Mouse (Mus musculus) intestine, postnatal 0 days (tissue): ENCODE measurements at regions not wholly inside any gene's neighbourhood (a gene's known extent, or its start where the extent isn't known, plus 50 kb on each side); places are given as distances from the start of the nearest gene placed in this dataset.

Experiments used
- ATAC-seq: fragments of 200-750 bp; cut with Nextera tagmentation; 2 replicates; pipeline ENCODE4 v1.8.0; 2017; ENCODE audit warnings: mild to moderate bottlenecking, moderate TSS enrichment, moderate library complexity
- H3K27ac ChIP-seq: fragments of 300-500 bp; sonication (generic); 2 replicates; pipeline ENCODE4 v1.5.1; 2014; ENCODE audit warnings: mild to moderate bottlenecking, low read depth, low read length, moderate library complexity
- H3K27me3 ChIP-seq: fragments of 300-500 bp; sonication (generic); replicated peaks from 2 replicates; pipeline ENCODE4 v1.6.1; 2014; ENCODE audit warnings: low read length, mixed read lengths; ENCODE audit not compliant: control insufficient read depth, insufficient read depth
- H3K36me3 ChIP-seq: fragments of 300-500 bp; sonication (generic); 2 replicates; pipeline ENCODE4 v1.6.1; 2014; ENCODE audit warnings: mild to moderate bottlenecking, moderate library complexity; ENCODE audit not compliant: control insufficient read depth, insufficient read depth
- H3K4me1 ChIP-seq: fragments of 300-500 bp; sonication (generic); replicated peaks from 2 replicates; pipeline ENCODE4 v1.6.1; 2014; ENCODE audit warnings: antibody characterized with exemption, low read length, mixed read lengths; ENCODE audit not compliant: control insufficient read depth, insufficient read depth
- H3K4me2 ChIP-seq: fragments of 300-500 bp; sonication (generic); replicated peaks from 2 replicates; pipeline ENCODE4 v1.6.1; 2014; ENCODE audit warnings: low read depth, mild to moderate bottlenecking, moderate library complexity
- H3K4me3 ChIP-seq: fragments of 300-500 bp; sonication (generic); 2 replicates; pipeline ENCODE4 v1.5.1; 2014; ENCODE audit warnings: low read depth, low read length
- H3K9ac ChIP-seq: fragments of 300-500 bp; sonication (generic); 2 replicates; pipeline ENCODE4 v1.6.1; 2014; ENCODE audit warnings: mild to moderate bottlenecking, low read depth, low read length
- H3K9me3 ChIP-seq: fragments of 300-500 bp; sonication (generic); 2 replicates; pipeline ENCODE4 v1.6.1; 2016; ENCODE audit warnings: mixed run types; ENCODE audit not compliant: control insufficient read depth
- CTCF ChIP-seq: sonication (generic); IDR thresholded peaks from 2 replicates; pipeline ENCODE4 v1.5.1; 2016; ENCODE audit warnings: low read depth, mild to moderate bottlenecking, control low read depth, antibody characterized with exemption, moderate library complexity
- WGBS: fragments of 180-500 bp; shearing (Covaris S2); extraction: QIAGEN DNeasy Blood & Tissue Kit; methylation state at CpG from one replicate; pipeline ENCODE4 v1.1.7; 2014; 5-methylcytosine and 5-hydroxymethylcytosine counted together

DNA sequence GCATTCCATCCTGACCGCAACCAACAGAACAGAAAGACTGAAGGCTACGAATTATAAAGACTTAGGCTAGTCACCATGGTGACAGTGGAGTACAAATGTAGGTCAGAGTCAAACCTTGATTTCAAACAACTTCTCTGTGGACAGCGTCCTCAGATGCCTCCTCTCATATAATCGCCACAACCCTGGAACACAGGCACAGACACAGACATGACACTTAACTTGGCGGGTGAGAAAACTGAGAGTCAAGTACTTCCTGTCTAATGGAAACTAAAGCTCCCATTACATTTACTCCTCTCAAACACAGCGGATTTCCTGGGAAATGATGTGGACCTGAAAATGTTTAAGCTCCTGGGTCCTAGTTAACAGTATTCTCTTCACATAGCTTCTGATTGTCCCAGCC lies 149.5 kb upstream of the Frmd6 start:
- Histone ChIP-seq H3K4me2 (no peak overlapping the region), H3K27me3 (no peaks in the 10 kb centered on the region), H3K9me3 (no peaks in the 10 kb centered on the region), H3K9ac (no peak overlapping the region), H3K27ac (no peak overlapping the region), H3K36me3 (no peaks in the 10 kb centered on the region), H3K4me1 (no peaks in the 10 kb centered on the region), H3K4me3 (no peak overlapping the region)
- no peak for ATAC-seq
- 73% methylated on average over 6 of the region's 6 CpGs for WGBS
- no peak for TF ChIP-seq CTCF

DNA sequence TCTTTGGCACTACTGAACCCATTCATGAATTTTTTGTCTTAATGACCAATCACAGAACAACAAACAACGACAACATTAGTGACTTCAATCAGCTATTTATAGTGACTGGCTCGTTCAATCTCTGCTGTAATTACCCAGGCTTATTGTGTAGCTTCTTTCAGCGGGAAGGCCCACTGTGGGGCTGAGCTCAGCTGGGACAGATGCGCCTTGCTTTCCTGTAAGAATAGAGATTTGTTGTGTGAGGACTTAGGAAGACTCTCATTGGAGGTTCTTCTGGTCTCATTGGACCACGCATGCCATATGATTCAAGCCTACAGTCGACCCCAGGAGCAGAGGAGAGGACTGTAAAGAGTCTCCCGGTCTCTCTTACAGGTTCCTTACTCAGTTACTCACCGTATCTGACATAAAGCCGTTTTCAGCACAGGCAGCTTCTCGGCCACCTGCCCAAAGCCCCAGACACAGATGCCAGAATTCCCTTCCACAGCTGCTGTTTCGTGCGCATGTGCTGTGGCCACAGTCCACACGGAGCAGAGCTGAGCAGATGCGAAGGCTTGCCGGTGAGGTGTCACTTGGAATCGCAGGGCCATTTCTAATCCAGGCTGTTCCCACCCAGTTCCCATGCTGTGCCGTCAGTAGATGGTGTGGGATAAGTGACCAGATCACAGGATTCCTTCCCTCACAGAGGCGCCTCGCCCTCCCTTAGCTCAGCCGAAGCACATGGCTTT lies 145.5 kb upstream of the Frmd6 start:
- no peak for ATAC-seq
- H3K27me3 ChIP-seq: no peaks in the 10 kb centered on the region
- H3K27ac ChIP-seq: no peak overlapping the region
- no peak overlapping the region for H3K4me2 ChIP-seq
- H3K36me3 ChIP-seq: no peaks in the 10 kb centered on the region
- 73% methylated on average over 20 of the region's 20 CpGs for WGBS
- H3K9ac ChIP-seq: no peak overlapping the region
- H3K9me3 ChIP-seq: no peaks in the 10 kb centered on the region
- H3K4me3 ChIP-seq: no peak overlapping the region
- TF ChIP-seq CTCF: no peak; the same call in 1 of the 2 replicates
- H3K4me1 ChIP-seq: no peaks in the 10 kb centered on the region

DNA sequence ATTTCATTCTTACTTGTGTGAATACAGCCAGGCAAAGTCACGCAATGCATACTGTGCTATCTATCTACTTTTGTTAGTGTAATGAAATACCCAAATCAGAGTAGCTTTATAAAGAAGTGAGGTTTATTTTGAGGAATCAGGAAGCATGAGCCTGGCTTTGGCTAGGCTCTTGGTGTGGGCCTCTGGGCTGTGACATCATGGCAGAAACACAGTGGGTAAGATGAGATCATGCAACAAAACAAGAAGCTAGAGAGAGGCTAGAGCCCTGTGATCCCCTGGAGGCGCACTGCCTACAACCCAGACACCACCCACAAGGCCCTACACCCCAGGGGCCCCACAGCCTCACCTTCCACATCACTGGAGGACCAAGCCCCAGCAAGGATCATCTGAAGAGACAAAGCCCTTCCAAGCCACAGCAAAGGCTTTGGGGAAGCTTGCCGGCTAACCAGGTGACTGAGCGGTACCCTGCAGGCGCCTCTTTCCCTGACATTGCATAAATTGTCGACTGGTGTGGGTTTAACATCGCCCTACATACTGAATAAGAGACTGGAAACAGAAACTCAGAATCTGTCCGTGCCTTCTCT lies 143.8 kb upstream of the Frmd6 start:
- H3K9me3 ChIP-seq: no peaks in the 10 kb centered on the region
- H3K4me1 ChIP-seq: no peaks in the 10 kb centered on the region
- H3K36me3 ChIP-seq: no peaks in the 10 kb centered on the region
- no peak overlapping the region for H3K4me2 ChIP-seq
- no peak overlapping the region for H3K4me3 ChIP-seq
- WGBS: 83% methylated on average over 8 of the region's 8 CpGs
- no peak for ATAC-seq
- H3K27ac ChIP-seq: no peak overlapping the region
- H3K9ac ChIP-seq: no peak overlapping the region
- TF ChIP-seq CTCF: no peak
- no peaks in the 10 kb centered on the region for H3K27me3 ChIP-seq

DNA sequence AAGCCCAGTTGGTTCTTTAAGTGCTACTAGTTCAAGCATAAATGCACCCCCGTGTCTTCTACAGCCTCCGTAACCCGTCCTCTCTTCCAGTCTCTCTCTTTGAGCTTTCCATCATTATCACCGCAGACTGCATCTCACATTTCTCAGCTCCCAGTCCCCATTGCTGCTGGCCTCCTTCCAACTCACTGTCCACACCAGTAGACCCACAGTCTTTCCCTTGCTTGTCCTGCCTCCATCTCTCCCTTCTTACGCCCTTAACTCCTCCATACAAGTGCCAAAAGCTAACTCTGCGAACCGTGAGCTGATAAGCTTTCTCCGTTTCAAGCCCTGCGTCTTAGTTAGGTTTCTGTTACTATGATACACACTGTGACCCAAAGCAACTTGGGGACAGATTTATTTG lies 141.0 kb upstream of the Frmd6 start:
- no peaks in the 10 kb centered on the region for H3K27me3 ChIP-seq
- no peak overlapping the region for H3K4me2 ChIP-seq
- 74% methylated on average over 9 of the region's 9 CpGs for WGBS
- H3K9ac ChIP-seq: no peak overlapping the region
- no peak overlapping the region for H3K4me3 ChIP-seq
- H3K9me3 ChIP-seq: no peaks in the 10 kb centered on the region
- H3K27ac ChIP-seq: no peak overlapping the region
- ATAC-seq: no peak
- no peaks in the 10 kb centered on the region for H3K36me3 ChIP-seq
- TF ChIP-seq CTCF: no peak
- no peaks in the 10 kb centered on the region for H3K4me1 ChIP-seq

DNA sequence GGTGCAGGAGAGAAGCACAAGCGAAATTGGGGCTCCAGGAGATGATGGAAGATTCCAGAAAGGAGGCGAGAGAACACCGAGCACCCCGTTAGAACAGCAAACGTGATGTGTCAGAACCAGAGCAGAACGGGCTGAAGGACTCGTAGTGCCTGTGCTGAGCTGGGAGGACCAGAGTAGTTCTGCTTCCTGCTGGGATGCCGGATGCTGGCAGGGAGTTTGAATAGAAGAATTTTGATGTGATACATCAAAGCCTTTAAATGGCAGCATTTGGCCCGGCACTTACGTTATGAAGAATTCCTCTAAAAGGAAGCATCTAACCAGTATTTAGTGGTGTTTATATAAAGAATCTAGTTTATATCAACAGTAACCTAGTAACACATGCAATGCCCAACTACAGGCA lies 139.9 kb upstream of the Frmd6 start:
- Histone ChIP-seq H3K4me3 (no peak overlapping the region), H3K27me3 (no peaks in the 10 kb centered on the region), H3K27ac (no peak overlapping the region), H3K4me2 (no peak overlapping the region), H3K36me3 (no peaks in the 10 kb centered on the region), H3K4me1 (no peaks in the 10 kb centered on the region), H3K9ac (no peak overlapping the region), H3K9me3 (no peaks in the 10 kb centered on the region)
- ATAC-seq: no peak
- TF ChIP-seq CTCF: no peak
- 60% methylated on average over 10 of the region's 10 CpGs for WGBS

DNA sequence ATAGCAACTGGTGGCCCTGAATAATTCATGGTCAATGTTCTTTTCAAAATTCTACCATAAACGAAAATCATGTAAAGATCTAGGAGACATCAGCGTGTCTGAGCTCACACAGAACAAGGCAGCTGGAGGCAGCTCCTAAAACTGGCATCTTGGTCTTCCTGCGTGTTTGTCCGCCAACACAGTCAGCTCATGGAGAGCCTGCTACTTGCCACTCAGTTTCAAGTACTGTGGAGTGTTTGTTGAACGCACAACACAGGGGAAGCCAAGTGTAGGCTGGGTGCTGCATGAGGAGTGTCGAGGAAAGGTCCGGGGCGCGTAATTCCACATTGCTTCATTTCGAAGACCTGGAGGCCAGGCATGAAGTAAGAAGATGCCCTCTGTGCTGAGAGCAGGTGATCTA lies 139.0 kb upstream of the Frmd6 start:
- Histone ChIP-seq H3K4me1 (no peaks in the 10 kb centered on the region), H3K27me3 (no peaks in the 10 kb centered on the region), H3K27ac (no peak overlapping the region), H3K4me2 (no peak overlapping the region), H3K36me3 (no peaks in the 10 kb centered on the region), H3K9ac (no peak overlapping the region), H3K9me3 (no peaks in the 10 kb centered on the region), H3K4me3 (no peak overlapping the region)
- WGBS: 88% methylated on average over 10 of the region's 10 CpGs
- ATAC-seq: no peak
- no peak for TF ChIP-seq CTCF
